Mouse (Mus musculus): Measurements from ENCODE around the gene Lck. TPM values are rescaled to one million over a fixed set of nuclear protein-coding genes. Genes with fewer than 3 reads are reported as not detected.

Gene Lck
- 0.36 TPM for polyA plus RNA-seq (2014; fragmentation: Illumina TruSeq; extraction: RNeasy Lipid Tissue Mini Kit (QIAGEN cat#74804); ENCODE audit: low read depth, low replicate concordance)

DNA sequence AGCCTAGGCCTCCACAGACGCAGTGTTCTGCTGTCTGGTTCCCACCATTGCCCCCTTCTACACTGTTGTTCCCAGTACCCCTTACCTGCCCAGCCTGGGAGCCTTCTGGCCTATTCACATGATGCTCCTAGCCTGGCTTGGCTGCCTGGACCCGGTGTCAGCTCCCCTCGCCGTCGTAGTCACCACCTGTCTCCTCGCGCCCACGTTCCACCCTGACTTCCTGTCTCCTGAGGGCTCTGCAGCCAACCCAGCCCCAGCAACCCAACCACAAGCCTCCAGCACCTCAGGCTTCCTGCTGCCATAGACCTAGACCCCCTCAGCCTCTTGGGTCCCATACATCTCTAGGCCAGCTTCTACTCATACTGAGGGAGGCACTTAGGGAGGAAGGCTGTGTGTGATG, at the start of gene Lck:
TSS of gene Lck (minus strand) at position 212 of the 400 bp plus-strand sequence.

DNA sequence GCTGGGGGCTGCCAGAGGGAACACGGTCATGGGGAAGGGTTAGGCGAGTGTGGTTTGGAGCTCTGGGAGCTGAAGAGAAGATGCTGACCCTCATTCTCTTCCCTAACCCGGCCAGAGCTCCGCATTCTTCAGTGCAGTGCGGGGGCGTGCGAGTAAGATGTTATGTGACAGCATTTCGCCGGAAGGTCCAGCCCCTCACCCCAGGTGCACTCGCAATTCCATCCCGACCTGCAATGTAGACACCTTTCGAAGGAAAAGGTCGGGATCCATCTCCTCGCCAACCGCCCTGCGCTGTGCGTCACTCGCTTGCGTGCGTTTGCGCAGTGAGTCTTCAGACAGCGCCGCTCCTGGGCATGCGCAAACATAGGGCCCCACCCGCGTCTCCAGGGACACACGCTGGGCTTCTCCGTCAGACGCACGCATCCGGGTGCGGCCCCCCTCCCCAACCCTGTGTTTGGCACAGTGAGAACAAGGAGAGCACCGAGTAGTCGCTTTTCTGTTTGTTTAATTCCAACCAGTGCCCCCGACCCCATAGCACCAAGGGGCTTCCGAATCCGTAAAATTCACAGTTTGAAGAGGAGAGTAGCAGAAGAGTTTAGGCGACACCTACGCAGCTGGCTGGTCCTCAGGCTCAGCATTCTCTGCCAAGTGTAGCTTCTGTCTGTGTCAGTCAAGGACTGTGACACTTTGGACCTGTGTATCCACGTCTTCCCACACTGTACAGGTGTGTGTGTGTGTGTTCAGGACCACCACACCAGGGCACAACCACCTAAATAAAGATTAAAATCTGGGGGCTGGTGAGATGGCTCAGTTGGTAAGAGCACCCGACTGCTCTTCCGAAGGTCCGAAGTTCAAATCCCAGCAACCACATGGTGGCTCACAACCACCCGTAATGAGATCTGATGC, 45.6 kb upstream of the Lck start, which contains the start of gene Iqcc:
TSS of gene Iqcc (minus strand) at position 314 of the 906 bp plus-strand sequence.

DNA sequence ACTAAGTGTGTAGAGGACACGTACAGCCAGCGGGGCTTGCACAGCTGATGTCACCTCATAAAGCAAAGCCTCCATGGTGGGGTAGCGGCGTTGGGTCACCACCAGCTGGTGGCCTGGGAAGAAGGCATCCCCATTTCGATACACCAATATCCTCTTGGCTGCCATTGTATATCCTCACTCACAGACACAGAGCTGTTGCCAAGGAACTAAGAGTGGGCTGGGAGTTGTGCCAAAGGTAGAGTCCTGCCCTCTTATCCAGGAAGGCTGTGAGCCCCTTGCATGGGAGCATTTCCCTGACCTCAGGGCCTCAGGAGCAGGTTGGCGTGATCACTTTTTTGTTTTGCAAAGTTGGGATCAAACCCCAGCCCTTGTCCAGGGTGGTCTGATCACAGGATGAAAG, 40.7 kb upstream of the Lck start, which contains the start of gene Dcdc2b:
TSS of gene Dcdc2b (minus strand) at position 165 of the 400 bp plus-strand sequence.

DNA sequence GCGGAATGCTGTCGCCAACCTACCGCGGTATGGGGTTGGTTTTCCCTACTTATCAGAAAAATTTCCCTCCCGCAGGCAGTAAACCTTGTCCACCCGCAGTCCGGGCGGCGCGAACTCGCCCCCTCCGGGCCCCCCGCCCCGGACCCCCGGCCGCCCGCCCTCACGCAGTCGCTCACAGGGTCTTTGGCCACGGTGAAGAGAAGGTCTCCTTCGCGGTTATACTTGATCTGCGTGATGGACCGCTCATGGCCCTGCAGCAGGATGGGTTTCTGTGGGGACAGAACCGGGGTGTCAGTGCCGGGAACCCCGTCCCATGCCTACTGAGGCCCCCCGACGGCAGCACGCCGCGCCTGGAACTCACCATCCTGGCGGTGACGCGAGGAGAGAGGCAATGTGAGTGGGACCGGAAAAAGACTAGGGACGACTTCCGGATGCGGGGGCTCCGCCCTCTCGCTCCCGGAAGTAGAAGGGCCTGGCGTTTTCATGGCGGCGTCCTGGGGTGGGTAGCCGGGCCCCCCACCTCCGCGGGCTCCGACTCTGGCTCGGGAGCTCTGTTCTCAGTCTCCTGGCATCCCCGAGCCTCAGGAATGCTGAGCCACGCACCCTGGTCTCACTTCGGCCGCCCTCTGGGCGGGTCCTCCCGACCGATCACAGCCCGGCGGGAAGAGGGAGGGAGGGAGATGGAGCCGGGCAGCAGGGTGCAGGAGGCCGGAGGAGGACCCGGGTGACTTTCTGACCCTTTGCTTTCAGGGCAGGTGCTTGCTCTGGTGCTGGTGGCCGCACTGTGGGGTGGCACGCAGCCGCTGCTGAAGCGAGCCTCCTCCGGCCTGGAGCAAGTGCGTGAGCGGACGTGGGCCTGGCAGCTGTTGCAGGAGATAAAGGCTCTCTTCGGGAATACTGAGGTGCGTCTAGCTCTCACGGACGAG, 27.1 kb upstream of the Lck start, which contains the start of the genes Eif3i and Tmem234:
TSS of gene Eif3i (minus strand) at position 416 of the 926 bp plus-strand sequence.
TSS of gene Tmem234 (plus strand) at position 436 of the 926 bp plus-strand sequence.

DNA sequence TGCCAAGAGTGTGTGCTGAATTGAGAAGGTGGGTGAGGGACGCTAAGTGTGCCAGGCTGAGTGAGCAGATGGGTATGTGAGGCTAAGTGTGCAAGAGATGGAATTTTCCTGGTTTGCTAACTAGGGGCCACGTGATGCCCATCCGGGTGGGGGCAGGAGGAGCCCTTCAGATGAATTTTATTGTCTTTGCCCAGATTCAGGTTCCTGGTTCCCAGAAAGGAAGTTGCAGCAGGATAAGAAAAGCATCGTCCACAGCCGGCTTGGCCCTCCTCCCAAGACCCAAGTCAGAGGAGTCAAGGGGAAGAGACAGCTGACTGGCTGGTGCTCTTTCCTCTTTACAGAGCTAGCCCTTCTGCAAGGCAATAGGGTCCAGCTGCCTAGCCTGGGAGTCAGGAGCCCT, 5.0 kb upstream of the Lck start, which contains the start of gene Fam167b:
TSS of gene Fam167b (minus strand) at position 84 of the 400 bp plus-strand sequence.

DNA sequence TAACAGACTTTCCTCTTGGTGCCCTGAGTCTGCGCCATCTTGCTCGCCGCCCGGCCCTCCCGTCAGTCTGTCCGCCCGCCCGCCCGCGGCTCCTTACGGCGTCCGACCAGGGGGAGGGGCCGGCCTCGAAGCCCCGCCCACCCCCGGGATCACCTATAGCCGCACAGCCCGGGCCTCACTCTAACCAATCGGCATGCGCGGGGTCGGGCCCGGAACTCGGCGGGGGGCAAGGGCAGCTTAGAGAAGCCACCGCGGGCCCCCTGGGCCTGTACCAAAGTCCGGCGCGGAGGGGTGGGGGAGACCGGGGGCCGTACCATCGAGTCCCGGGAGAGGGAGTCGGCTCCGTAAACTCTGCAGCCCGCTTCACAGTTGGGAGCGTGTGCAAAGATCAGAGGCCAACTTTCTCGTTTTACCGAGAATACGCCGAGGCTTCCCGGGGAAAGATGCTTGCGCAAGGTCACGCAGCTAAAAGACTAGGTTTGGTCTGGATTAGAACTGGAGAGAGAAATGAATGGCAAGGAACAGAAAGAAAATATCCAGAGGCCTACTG, 30.8 kb downstream of the Lck start, which contains the start of gene Hdac1:
TSS of gene Hdac1 (minus strand) at position 122 of the 550 bp plus-strand sequence.

DNA sequence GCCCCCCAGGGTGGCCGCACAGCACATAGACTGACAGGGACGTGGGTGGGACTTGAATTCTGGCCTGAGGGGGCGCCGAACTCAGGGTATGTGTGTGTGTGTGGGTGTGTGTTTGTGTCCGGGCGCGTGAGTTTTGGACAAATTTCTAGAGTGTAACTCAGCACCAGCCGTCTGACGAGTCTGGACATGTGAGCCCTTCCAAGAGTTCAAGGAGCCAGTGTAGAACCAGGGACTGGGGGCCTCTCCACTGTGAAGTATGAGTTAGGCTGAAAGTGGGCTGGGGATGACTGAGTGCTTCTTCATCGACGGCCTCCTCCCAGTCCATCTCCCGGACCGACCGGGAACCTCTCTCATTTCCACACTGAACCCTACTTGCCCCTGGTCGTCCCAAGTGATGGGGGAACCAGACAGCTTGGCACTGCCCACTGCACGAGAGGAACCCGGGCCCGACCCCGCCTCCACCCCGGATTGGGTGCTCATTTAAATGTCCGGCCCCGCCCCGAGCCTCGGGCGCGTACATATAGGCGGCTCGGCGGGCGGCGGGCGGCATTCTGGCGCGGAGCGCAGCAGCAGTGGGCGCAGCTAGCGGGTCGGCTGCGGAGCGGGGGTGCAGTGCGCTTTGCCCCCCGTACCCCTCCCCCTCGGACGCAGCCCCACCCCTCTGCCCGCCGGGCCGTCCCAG, 60.2 kb downstream of the Lck start, which contains the start of gene Marcksl1:
TSS of gene Marcksl1 (plus strand) at position 496 of the 682 bp plus-strand sequence.

Other genes with a start within 250 kb of the Lck start
- gene Rbbp4, start 238.3 kb downstream of the Lck start, polyA plus RNA-seq (2014; fragmentation: Illumina TruSeq; extraction: RNeasy Lipid Tissue Mini Kit (QIAGEN cat#74804); ENCODE audit: low read depth, low replicate concordance), result 185 TPM
- gene Zbtb8os, start 237.9 kb downstream of the Lck start, polyA plus RNA-seq (2014; fragmentation: Illumina TruSeq; extraction: RNeasy Lipid Tissue Mini Kit (QIAGEN cat#74804); ENCODE audit: low read depth, low replicate concordance), result 152 TPM
- gene Zbtb8a, start 195.5 kb downstream of the Lck start, polyA plus RNA-seq (2014; fragmentation: Illumina TruSeq; extraction: RNeasy Lipid Tissue Mini Kit (QIAGEN cat#74804); ENCODE audit: low read depth, low replicate concordance), result 1.8 TPM
- 1.4 TPM for gene Zbtb8b, start 132.8 kb downstream of the Lck start, polyA plus RNA-seq (2014; fragmentation: Illumina TruSeq; extraction: RNeasy Lipid Tissue Mini Kit (QIAGEN cat#74804); ENCODE audit: low read depth, low replicate concordance)
- 11.0 TPM for gene Bsdc1, start 112.1 kb downstream of the Lck start, polyA plus RNA-seq (2014; fragmentation: Illumina TruSeq; extraction: RNeasy Lipid Tissue Mini Kit (QIAGEN cat#74804); ENCODE audit: low read depth, low replicate concordance)
- not detected for gene Tssk3, start 82.6 kb downstream of the Lck start, polyA plus RNA-seq (2014; fragmentation: Illumina TruSeq; extraction: RNeasy Lipid Tissue Mini Kit (QIAGEN cat#74804); ENCODE audit: low read depth, low replicate concordance)
- gene Fam229a, start 82.5 kb downstream of the Lck start, polyA plus RNA-seq (2014; fragmentation: Illumina TruSeq; extraction: RNeasy Lipid Tissue Mini Kit (QIAGEN cat#74804); ENCODE audit: low read depth, low replicate concordance), result not detected
- gene Marcksl1, start 60.1 kb downstream of the Lck start, polyA plus RNA-seq (2014; fragmentation: Illumina TruSeq; extraction: RNeasy Lipid Tissue Mini Kit (QIAGEN cat#74804); ENCODE audit: low read depth, low replicate concordance), result 11.3 TPM
- gene Hdac1, start 30.9 kb downstream of the Lck start, polyA plus RNA-seq (2014; fragmentation: Illumina TruSeq; extraction: RNeasy Lipid Tissue Mini Kit (QIAGEN cat#74804); ENCODE audit: low read depth, low replicate concordance), result 40.4 TPM
- 1.3 TPM for gene Fam167b, start 4.9 kb upstream of the Lck start, polyA plus RNA-seq (2014; fragmentation: Illumina TruSeq; extraction: RNeasy Lipid Tissue Mini Kit (QIAGEN cat#74804); ENCODE audit: low read depth, low replicate concordance)
- gene Eif3i, start 27.0 kb upstream of the Lck start, polyA plus RNA-seq (2014; fragmentation: Illumina TruSeq; extraction: RNeasy Lipid Tissue Mini Kit (QIAGEN cat#74804); ENCODE audit: low read depth, low replicate concordance), result 24.8 TPM
- gene Tmem234, start 27.0 kb upstream of the Lck start, polyA plus RNA-seq (2014; fragmentation: Illumina TruSeq; extraction: RNeasy Lipid Tissue Mini Kit (QIAGEN cat#74804); ENCODE audit: low read depth, low replicate concordance), result 35.3 TPM
- not detected for gene Dcdc2b, start 40.6 kb upstream of the Lck start, polyA plus RNA-seq (2014; fragmentation: Illumina TruSeq; extraction: RNeasy Lipid Tissue Mini Kit (QIAGEN cat#74804); ENCODE audit: low read depth, low replicate concordance)
- 10.3 TPM for gene Iqcc, start 45.5 kb upstream of the Lck start, polyA plus RNA-seq (2014; fragmentation: Illumina TruSeq; extraction: RNeasy Lipid Tissue Mini Kit (QIAGEN cat#74804); ENCODE audit: low read depth, low replicate concordance)
- gene Ccdc28b, start 50.3 kb upstream of the Lck start, polyA plus RNA-seq (2014; fragmentation: Illumina TruSeq; extraction: RNeasy Lipid Tissue Mini Kit (QIAGEN cat#74804); ENCODE audit: low read depth, low replicate concordance), result 2.4 TPM
- gene Txlna, start 67.4 kb upstream of the Lck start, polyA plus RNA-seq (2014; fragmentation: Illumina TruSeq; extraction: RNeasy Lipid Tissue Mini Kit (QIAGEN cat#74804); ENCODE audit: low read depth, low replicate concordance), result 7.5 TPM
- gene Kpna6, start 99.1 kb upstream of the Lck start, polyA plus RNA-seq (2014; fragmentation: Illumina TruSeq; extraction: RNeasy Lipid Tissue Mini Kit (QIAGEN cat#74804); ENCODE audit: low read depth, low replicate concordance), result 60.6 TPM
- 0.40 TPM for gene Tmem39b, start 123.2 kb upstream of the Lck start, polyA plus RNA-seq (2014; fragmentation: Illumina TruSeq; extraction: RNeasy Lipid Tissue Mini Kit (QIAGEN cat#74804); ENCODE audit: low read depth, low replicate concordance)
- 107 TPM for gene Khdrbs1, start 168.7 kb upstream of the Lck start, polyA plus RNA-seq (2014; fragmentation: Illumina TruSeq; extraction: RNeasy Lipid Tissue Mini Kit (QIAGEN cat#74804); ENCODE audit: low read depth, low replicate concordance)
- gene Ptp4a2, start 237.6 kb upstream of the Lck start, polyA plus RNA-seq (2014; fragmentation: Illumina TruSeq; extraction: RNeasy Lipid Tissue Mini Kit (QIAGEN cat#74804); ENCODE audit: low read depth, low replicate concordance), result 590 TPM